Mouse (Mus musculus): ENCODE measurements around the gene Chp1. TPM values are rescaled to one million over a fixed set of nuclear protein-coding genes. Genes with fewer than 3 reads are reported as not detected.
"Not testable (repeated sequence)": the region's sequence is repeated elsewhere in the genome, so short reads cannot be mapped to it uniquely, and the experiment has no call there.

Gene Chp1
- polyA plus RNA-seq, 1 experiment from 2014 or later, result 73.5 TPM

DNA sequence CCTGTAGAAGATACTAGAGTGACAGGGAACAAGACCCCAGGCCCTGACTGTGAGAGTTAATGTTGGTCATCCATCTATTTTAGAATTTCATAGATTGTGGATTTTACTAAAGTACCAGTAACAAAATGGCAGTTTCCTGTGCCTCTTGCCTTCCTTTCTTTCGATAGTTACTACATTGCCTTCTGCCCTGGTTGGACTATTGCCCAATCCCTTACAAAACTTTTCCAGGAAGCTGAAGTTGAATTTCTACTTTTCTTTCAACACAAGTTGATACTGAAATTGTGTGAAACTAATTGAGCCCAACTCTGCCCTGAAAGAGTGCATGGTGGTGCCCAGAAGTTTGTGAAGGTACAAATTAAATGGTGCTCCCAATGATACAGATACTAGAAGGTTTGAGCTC lies 25.0 kb downstream of the Chp1 start:
- Histone ChIP-seq H3K9ac (replicated peaks) (no peak overlapping the region), H3K27ac (replicated peaks) (no peak overlapping the region), H3K9me3 (no peaks in the 10 kb centered on the region), H3K36me3 (peaks cover 23% of the 10 kb centered on the region; the same call in 1 of the 2 replicates), H3K27me3 (no peaks in the 10 kb centered on the region), H3K4me3 (no peak overlapping the region), H3K4me1 (no peaks in the 10 kb centered on the region), H3K4me2 (replicated peaks) (no peak overlapping the region)
- ATAC-seq (replicated peaks), result no peak
- 95% methylated on average over 1 of the region's 1 CpGs for WGBS

DNA sequence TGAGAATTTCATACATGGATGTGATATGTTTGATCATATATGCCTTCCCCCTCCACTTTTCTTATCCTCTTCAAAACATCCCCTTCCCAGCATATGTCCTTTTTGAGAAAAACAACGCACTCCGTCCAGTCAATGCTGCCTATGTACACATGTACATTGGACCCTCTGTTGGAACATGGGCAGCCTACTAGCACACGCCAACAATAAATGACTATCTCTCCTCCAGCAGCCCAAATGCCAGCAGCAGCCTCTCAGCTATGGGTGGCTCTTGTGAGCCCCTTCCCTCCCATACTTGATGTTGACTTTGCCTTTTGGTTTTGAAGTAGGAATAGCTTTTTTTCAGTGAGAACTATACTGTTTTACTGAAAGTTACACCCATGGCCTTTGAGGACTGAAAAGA lies 34.1 kb downstream of the Chp1 start:
- H3K9ac ChIP-seq (replicated peaks), result no peak overlapping the region
- no peaks in the 10 kb centered on the region for H3K27me3 ChIP-seq
- H3K4me3 ChIP-seq, result no peak overlapping the region
- no peak overlapping the region for H3K27ac ChIP-seq (replicated peaks)
- H3K36me3 ChIP-seq, result peaks cover 11% of the 10 kb centered on the region; the same call in 1 of the 2 replicates
- H3K4me1 ChIP-seq, result no peaks in the 10 kb centered on the region
- H3K9me3 ChIP-seq, result no peaks in the 10 kb centered on the region
- no peak for ATAC-seq (replicated peaks)
- WGBS, result 98% methylated on average over 3 of the region's 3 CpGs
- no peak overlapping the region for H3K4me2 ChIP-seq (replicated peaks)

DNA sequence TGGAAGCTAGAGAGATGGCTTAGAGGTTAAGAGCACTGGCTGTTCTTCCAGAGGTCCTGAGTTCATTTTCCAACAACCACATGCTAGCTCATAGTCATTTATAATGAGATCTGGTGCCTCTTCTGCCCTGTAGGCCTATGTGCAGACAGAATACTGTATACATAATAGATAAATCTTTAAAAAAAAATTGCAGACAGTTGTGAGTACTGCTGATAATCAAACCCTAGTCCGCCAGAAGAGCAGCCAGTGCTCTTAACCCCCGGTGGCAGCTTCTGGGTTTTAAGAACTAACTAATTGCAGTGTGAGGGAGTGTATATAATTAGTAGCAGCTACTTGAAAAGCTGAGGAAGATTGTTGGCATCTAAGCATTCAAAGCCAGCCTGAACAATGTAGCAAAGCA lies 35.9 kb downstream of the Chp1 start:
- ATAC-seq (replicated peaks), result no peak

DNA sequence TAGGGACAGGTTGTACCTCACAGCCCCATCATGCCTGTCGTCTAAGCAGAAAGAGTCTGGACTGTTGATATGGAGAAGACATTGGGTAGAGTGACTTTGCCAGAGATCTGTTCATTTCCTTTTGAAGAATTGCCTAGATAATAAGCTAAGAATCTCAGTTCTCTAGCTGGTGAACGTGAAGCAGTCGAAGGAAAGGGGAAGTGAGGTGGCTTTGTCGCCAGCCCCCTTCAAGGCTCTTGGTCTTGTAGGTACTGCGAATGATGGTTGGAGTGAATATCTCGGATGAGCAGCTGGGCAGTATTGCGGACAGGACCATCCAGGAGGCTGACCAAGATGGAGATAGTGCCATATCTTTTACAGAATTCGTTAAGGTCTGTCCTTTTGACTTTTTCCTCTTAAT lies 36.8 kb downstream of the Chp1 start:
- Histone ChIP-seq H3K9ac (replicated peaks) (no peak overlapping the region), H3K27ac (replicated peaks) (no peak overlapping the region), H3K4me1 (no peaks in the 10 kb centered on the region), H3K27me3 (no peaks in the 10 kb centered on the region), H3K4me3 (no peak overlapping the region), H3K9me3 (no peaks in the 10 kb centered on the region), H3K4me2 (replicated peaks) (no peak overlapping the region), H3K36me3 (peaks cover 10% of the 10 kb centered on the region; the same call in 1 of the 2 replicates)
- 87% methylated on average over 8 of the region's 8 CpGs for WGBS
- ATAC-seq (replicated peaks), result no peak

More for the DNA sequence above, 35.9 kb downstream of the Chp1 start:
- H3K9me3 ChIP-seq, result no peaks in the 10 kb centered on the region
- H3K9ac ChIP-seq (replicated peaks), result no peak overlapping the region
- 23% methylated on average over 2 of the region's 2 CpGs for WGBS
- H3K27me3 ChIP-seq, result no peaks in the 10 kb centered on the region
- no peak overlapping the region for H3K4me3 ChIP-seq
- H3K4me2 ChIP-seq (replicated peaks), result no peak overlapping the region
- peaks cover 11% of the 10 kb centered on the region; the same call in 1 of the 2 replicates for H3K36me3 ChIP-seq
- H3K27ac ChIP-seq (replicated peaks), result no peak overlapping the region
- H3K4me1 ChIP-seq, result no peaks in the 10 kb centered on the region

DNA sequence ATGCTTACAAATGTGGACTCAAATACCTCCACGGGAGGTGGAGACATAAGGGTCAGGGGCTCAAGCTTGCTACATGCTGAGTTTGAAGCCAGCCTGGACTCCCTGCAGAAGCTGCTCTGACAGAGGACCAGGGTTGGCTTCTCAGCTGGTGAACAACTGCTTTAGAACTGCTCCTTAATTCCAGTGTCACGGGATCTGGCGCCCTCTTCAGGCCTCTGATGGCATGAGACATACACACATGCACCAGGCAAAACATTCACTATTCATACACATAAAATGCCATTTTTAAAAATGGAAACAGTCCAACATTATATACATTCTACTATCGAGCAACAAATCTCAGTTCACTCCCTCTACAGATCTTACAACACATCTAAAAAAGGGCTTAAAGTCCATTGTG lies 39.9 kb downstream of the Chp1 start:
- no peak for ATAC-seq (replicated peaks)
- no peaks in the 10 kb centered on the region for H3K4me1 ChIP-seq
- 14% methylated on average over 4 of the region's 4 CpGs for WGBS
- no peak overlapping the region for H3K9ac ChIP-seq (replicated peaks)
- H3K9me3 ChIP-seq, result no peaks in the 10 kb centered on the region
- 0 out of 2 replicates have a peak, but pooled peaks cover 14% of the 10 kb centered on the region for H3K36me3 ChIP-seq
- H3K4me2 ChIP-seq (replicated peaks), result no peak overlapping the region
- H3K27me3 ChIP-seq, result no peaks in the 10 kb centered on the region
- H3K4me3 ChIP-seq, result no peak overlapping the region
- no peak overlapping the region for H3K27ac ChIP-seq (replicated peaks)

DNA sequence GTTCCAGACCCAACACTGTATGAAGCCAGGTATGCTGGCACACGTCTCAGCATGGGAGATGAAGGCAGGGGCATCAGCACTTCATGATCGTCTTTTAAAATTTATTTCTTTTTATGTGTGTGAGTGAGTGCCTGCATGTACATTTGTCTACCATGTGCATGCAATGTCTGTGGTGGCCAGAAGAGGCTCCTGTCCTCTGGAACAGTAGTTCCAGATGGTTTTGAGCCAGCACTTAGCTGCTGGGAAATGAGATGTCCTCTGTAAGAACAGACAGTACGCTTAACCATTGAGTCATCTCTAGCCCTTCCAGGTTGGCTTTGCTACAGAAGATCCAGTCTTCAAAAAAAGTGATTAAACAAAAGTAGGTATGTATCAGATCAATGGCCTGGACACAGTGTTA lies 43.8 kb downstream of the Chp1 start:
- ATAC-seq (replicated peaks), result no peak
- Histone ChIP-seq H3K27me3 (no peaks in the 10 kb centered on the region), H3K4me3 (no peak overlapping the region), H3K9ac (replicated peaks) (no peak overlapping the region), H3K4me2 (replicated peaks) (no peak overlapping the region), H3K36me3 (peaks cover 7% of the 10 kb centered on the region; the same call in 1 of the 2 replicates), H3K27ac (replicated peaks) (no peak overlapping the region), H3K9me3 (no peaks in the 10 kb centered on the region), H3K4me1 (peaks cover 18% of the 10 kb centered on the region)
- WGBS, result 87% methylated on average over 3 of the region's 3 CpGs

DNA sequence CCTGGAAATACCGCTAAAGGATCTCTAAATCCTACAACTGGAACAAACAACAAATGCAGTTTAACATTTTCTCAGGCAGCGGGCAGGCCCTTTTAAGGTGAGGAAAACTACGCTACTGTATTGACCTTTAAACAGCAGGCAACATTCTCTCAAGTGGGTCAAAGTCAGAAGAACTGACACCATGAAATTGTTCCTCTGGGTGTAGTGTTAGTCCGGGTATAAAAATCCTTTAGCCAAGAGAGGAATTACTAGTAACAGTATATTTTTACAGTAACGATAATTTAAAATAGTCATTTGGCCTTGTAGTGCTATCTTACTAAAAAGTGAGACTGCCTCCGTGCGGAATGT lies 46.2 kb downstream of the Chp1 start:
- H3K36me3 ChIP-seq, result peaks cover 23% of the 10 kb centered on the region
- H3K4me1 ChIP-seq, result peaks cover 38% of the 10 kb centered on the region
- ATAC-seq (replicated peaks), result peak; percentile 21; the same call in 1 of the 2 replicates
- H3K27me3 ChIP-seq, result no peaks in the 10 kb centered on the region
- H3K4me2 ChIP-seq (replicated peaks), result peak overlapping the region; percentile 41
- H3K27ac ChIP-seq (replicated peaks), result peak overlapping the region; percentile 81
- WGBS, result 9% methylated on average over 7 of the region's 7 CpGs
- H3K9me3 ChIP-seq, result no peaks in the 10 kb centered on the region
- H3K9ac ChIP-seq (replicated peaks), result peak overlapping the region; percentile 28; the same call in 1 of the 2 replicates
- peak overlapping the region; percentile 80 for H3K4me3 ChIP-seq

DNA sequence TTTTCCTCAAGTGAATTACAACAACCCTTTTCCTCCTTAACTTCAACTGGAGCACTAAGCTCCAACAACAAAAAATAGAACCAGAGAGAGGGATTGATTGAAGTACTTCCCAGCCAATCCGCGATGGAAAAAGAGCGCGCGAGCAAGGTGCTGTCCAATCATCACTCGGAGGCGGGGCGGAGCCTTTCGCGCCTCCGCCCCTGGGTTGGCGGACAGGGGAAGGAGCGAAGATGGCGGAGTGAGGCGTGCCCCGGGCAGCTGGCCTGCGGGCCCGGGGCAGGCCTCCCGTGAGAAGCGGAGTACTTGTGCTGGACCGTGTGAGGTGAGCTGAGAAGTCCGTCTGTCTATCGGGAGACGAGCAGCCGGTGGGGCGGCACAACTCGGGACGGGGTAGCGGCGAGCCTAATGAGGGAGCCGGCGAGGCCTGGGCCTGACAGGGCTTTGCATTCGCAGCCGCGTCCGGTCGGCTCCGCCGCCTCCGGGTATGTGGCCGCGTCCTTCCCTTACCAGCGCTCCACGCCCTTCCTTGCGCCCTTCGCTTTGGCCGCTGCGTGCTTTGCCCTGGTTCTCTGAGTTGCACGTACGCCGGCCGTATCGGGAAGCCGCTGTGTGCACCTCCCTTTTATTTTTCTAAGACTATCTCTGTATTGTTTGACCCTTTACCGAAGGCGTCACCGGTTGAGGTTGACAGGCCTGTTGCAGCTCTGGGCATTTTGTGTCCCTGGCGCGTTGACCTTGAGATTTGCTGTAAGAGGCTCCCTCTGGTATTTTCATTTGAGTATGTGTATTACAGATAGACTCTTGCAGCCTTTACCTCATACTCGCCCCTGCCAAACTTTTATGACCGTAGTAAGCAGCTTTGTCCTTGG lies 46.9 kb downstream of the Chp1 start:
- Histone ChIP-seq H3K27ac (replicated peaks) (peak overlapping the region; percentile 81), H3K9me3 (no peaks in the 10 kb centered on the region), H3K4me3 (peak overlapping the region; percentile 80), H3K4me1 (peaks cover 38% of the 10 kb centered on the region), H3K36me3 (peaks cover 27% of the 10 kb centered on the region), H3K4me2 (replicated peaks) (peak overlapping the region; percentile 52), H3K27me3 (no peaks in the 10 kb centered on the region), H3K9ac (replicated peaks) (peak overlapping the region; percentile 94)
- WGBS, result under 1% methylated on average over 53 of the region's 61 CpGs
- peak; percentile 98 for ATAC-seq (replicated peaks)

DNA sequence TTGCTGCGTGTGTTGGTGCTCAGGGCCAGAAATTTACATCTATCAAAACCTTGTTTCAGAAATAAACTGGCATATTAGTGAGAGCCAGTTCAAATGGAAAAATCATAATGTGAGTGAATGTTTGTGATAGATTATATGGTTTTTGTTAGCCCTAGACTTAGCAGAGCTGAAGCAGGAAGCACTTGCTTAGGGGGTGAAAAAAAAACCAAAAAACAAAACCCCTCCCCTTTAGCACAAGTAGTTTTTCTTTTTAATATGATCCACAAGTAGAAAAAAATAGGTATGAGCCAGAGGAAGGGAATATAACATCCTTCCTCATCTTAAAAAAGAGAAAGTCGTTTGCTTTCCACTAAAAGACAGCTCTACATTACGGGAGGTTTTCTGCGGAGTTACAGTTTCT lies 47.8 kb downstream of the Chp1 start:
- H3K4me1 ChIP-seq, result peaks cover 41% of the 10 kb centered on the region
- no peak overlapping the region for H3K27ac ChIP-seq (replicated peaks)
- peak overlapping the region; percentile 52 for H3K4me2 ChIP-seq (replicated peaks)
- H3K27me3 ChIP-seq, result no peaks in the 10 kb centered on the region
- WGBS, result 43% methylated on average over 4 of the region's 4 CpGs
- peaks cover 34% of the 10 kb centered on the region for H3K36me3 ChIP-seq
- no peaks in the 10 kb centered on the region for H3K9me3 ChIP-seq
- no peak for ATAC-seq (replicated peaks)
- H3K4me3 ChIP-seq, result peak overlapping the region; percentile 80
- peak overlapping the region; percentile 94 for H3K9ac ChIP-seq (replicated peaks)

DNA sequence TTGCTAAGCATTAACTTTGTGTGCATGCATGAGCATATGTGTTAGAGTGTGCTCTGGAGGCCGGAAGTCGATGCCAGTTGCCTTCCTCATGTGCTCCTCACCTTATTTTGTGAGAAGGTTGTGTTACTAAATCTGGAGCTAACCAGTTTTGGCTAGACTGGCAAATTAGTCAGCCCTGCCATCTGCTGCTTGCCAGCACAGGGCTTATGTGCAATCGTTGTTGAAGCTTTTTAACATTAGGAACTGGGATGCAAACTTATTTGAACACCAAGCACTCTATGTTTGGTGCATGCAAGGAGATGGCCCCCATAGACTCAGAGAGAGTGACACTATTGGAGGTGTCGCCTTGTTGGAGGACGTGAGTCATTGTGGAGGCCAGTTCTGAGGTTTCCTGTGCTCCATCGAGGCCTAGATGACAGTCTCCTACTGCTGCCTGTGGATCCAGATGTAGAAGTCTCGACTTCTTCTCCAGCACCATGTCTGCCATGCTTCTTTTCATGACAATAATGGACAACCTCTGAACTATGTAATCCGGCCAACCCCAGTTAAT lies 49.4 kb downstream of the Chp1 start:
- Histone ChIP-seq H3K9me3 (no peaks in the 10 kb centered on the region), H3K4me1 (peaks cover 51% of the 10 kb centered on the region), H3K4me3 (0 out of 2 replicates have a peak overlapping the region, but pooled peaks have one; percentile 2), H3K27ac (replicated peaks) (no peak overlapping the region; the same call in 1 of the 2 replicates), H3K36me3 (peaks cover 31% of the 10 kb centered on the region), H3K9ac (replicated peaks) (no peak overlapping the region), H3K4me2 (replicated peaks) (no peak overlapping the region), H3K27me3 (no peaks in the 10 kb centered on the region)
- ATAC-seq (replicated peaks), result no peak
- 82% methylated on average over 8 of the region's 8 CpGs for WGBS

DNA sequence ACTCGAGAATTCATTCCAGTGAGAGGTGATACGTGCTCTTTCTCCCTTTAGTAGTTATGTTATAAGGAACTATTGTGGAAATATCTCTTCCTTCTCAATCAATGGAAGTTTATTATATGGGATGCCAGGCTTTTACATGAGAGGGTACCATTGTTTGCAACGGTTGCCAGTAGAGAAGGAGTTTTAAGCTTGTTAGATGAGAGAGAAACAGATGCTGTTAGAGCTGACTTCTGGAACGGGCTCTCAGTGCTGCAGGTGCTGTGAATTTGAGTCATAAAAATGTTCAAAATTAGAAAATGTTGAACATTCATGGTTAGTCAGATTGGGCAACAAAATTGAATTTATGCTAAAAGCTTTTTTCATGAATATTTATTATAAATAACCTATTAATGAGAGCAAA lies 53.5 kb downstream of the Chp1 start:
- Histone ChIP-seq H3K36me3 (peaks cover 50% of the 10 kb centered on the region), H3K27me3 (no peaks in the 10 kb centered on the region), H3K9me3 (no peaks in the 10 kb centered on the region), H3K4me1 (peaks cover 36% of the 10 kb centered on the region), H3K9ac (replicated peaks) (no peak overlapping the region), H3K27ac (replicated peaks) (no peak overlapping the region), H3K4me2 (replicated peaks) (no peak overlapping the region), H3K4me3 (no peak overlapping the region)
- WGBS, result 80% methylated on average over 4 of the region's 4 CpGs
- ATAC-seq (replicated peaks), result no peak

DNA sequence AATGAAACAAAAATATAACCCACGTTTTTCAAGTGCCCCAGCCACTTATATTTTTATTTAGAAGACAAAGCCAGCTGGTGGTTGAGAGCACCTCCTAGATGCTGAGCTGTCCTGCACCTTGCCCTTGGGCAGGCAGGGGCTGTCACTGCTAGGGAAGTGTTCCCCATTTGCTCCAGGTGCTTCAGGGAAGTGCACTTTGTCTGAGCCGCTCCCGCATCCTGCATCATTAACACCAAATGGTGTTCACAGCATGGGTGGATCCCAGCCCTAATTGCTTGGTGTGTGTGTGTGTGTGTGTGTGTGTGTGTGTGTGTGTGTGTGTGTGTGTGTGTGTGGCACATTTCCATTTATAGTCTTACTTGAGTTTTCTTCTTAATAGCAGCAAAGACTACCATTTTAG lies 54.1 kb downstream of the Chp1 start:
- 57% methylated on average over 3 of the region's 3 CpGs for WGBS

More for the DNA sequence above, 54.1 kb downstream of the Chp1 start:
- not testable (repeated sequence) for H3K27me3 ChIP-seq; H3K9me3 ChIP-seq; H3K27ac ChIP-seq (replicated peaks); H3K4me2 ChIP-seq (replicated peaks); ATAC-seq (replicated peaks); H3K4me3 ChIP-seq; H3K9ac ChIP-seq (replicated peaks)
- Histone ChIP-seq H3K36me3 (peaks cover 46% of the 10 kb centered on the region), H3K4me1 (peaks cover 30% of the 10 kb centered on the region)

All from forebrain, embryonic 15.5 days (tissue).